Comparison of ENCODE assay signal across 26 mouse cellular contexts in genomic region chr3:51252689-51253402, GRCm38 (mm10). TPM values are rescaled to one million over a fixed set of nuclear protein-coding genes. Genes with fewer than 3 reads are reported as not detected.
DNase-seq lines count a peak whose midpoint lies in the region; ATAC-seq lines count a peak whose summit lies in the region.
"Had no signal": no experiment of that assay in that cellular context is flagged by ENCODE, and none has a peak within 500 bp of the region (broad histone marks: within the 10 kb centered on the region; RNA-seq: fewer than 3 reads in every experiment).

No protein-coding gene starts in this region.

- H3K9me3 ChIP-seq in kidney, embryonic 15.5 days (replicated peaks): no peaks in the 10 kb centered on the region
- no peaks in the 10 kb centered on the region for H3K9me3 ChIP-seq in neural tube, embryonic 12.5 days
- no peaks in the 10 kb centered on the region for H3K9me3 ChIP-seq in neural tube, embryonic 15.5 days (replicated peaks)
- H3K9me3 ChIP-seq: embryonic facial prominence, embryonic 12.5 days; embryonic facial prominence, embryonic 15.5 days; forebrain, embryonic 12.5 days; forebrain, embryonic 15.5 days; G1E; heart, embryonic 13.5 days had no signal

- no peak overlapping the region for H3K4me3 ChIP-seq in kidney, embryonic 15.5 days (replicated peaks)
- no peak overlapping the region for H3K4me3 ChIP-seq in neural tube, embryonic 12.5 days
- H3K4me3 ChIP-seq in neural tube, embryonic 15.5 days (replicated peaks): no peak overlapping the region
- H3K4me3 ChIP-seq: embryonic facial prominence, embryonic 12.5 days; embryonic facial prominence, embryonic 15.5 days; forebrain, embryonic 12.5 days; forebrain, embryonic 15.5 days; heart, embryonic 13.5 days had no signal

- DNase-seq in heart, adult 11 months: peak; percentile 76
- no peak for DNase-seq in heart, postnatal 25 days (ENCODE audit: low spot score)
- no peak for DNase-seq in kidney, postnatal 10 days
- DNase-seq: adrenal gland, adult 2 months; adrenal gland, postnatal 14 days; B cell, adult 2 months; cerebellum, adult 11 months; cerebellum, adult 2 months; cerebellum, adult 9-11 months; cerebellum, postnatal 25 days; gastrocnemius, postnatal 10 days; gastrocnemius, postnatal 36 days had no signal

- peaks cover under 1% of the 10 kb centered on the region; the same call in 1 of the 2 replicates for H3K4me1 ChIP-seq in kidney, embryonic 15.5 days
- no peaks in the 10 kb centered on the region for H3K4me1 ChIP-seq in neural tube, embryonic 12.5 days
- no peaks in the 10 kb centered on the region for H3K4me1 ChIP-seq in neural tube, embryonic 15.5 days
- H3K4me1 ChIP-seq: embryonic facial prominence, embryonic 12.5 days; embryonic facial prominence, embryonic 15.5 days; forebrain, embryonic 12.5 days; forebrain, embryonic 15.5 days had no signal

- 0 out of 2 replicates have a peak, but pooled peaks have one; percentile 15 for ATAC-seq in kidney, embryonic 15.5 days (replicated peaks; ENCODE audit: low FRiP score)
- 0 out of 2 replicates have a peak, but pooled peaks have one; percentile 2 for ATAC-seq in neural tube, embryonic 12.5 days (ENCODE audit: low FRiP score, low read depth)
- no peak for ATAC-seq in neural tube, embryonic 15.5 days (ENCODE audit: low FRiP score)
- ATAC-seq: forebrain, embryonic 15.5 days; hindbrain, postnatal 0 days; inflammation-experienced regulatory T-cells, adult 6 months; intestine, embryonic 16.5 days had no signal

- no peak overlapping the region for H3K9ac ChIP-seq in kidney, embryonic 15.5 days
- no peak overlapping the region for H3K9ac ChIP-seq in neural tube, embryonic 12.5 days
- H3K9ac ChIP-seq in neural tube, embryonic 15.5 days (replicated peaks): no peak overlapping the region
- H3K9ac ChIP-seq: embryonic facial prominence, embryonic 12.5 days; embryonic facial prominence, embryonic 15.5 days; forebrain, embryonic 12.5 days; forebrain, embryonic 15.5 days; heart, embryonic 13.5 days; hindbrain, embryonic 14.5 days had no signal

- no peaks in the 10 kb centered on the region for H3K27me3 ChIP-seq in kidney, embryonic 15.5 days
- H3K27me3 ChIP-seq in neural tube, embryonic 12.5 days (replicated peaks): no peaks in the 10 kb centered on the region
- no peaks in the 10 kb centered on the region for H3K27me3 ChIP-seq in neural tube, embryonic 15.5 days (replicated peaks)
- H3K27me3 ChIP-seq: CH12.LX; embryonic facial prominence, embryonic 12.5 days; embryonic facial prominence, embryonic 15.5 days; forebrain, embryonic 12.5 days; forebrain, embryonic 15.5 days; heart, embryonic 13.5 days had no signal

- H3K4me2 ChIP-seq in kidney, embryonic 15.5 days: no peak overlapping the region
- H3K4me2 ChIP-seq in neural tube, embryonic 12.5 days (replicated peaks): no peak overlapping the region
- H3K4me2 ChIP-seq in neural tube, embryonic 15.5 days: no peak overlapping the region
- H3K4me2 ChIP-seq: embryonic facial prominence, embryonic 12.5 days; embryonic facial prominence, embryonic 15.5 days; forebrain, embryonic 12.5 days; forebrain, embryonic 15.5 days; heart, embryonic 13.5 days; hindbrain, embryonic 14.5 days had no signal

- intact Hi-C loops in heart, postnatal 25 days (cut with DNase I): no loop called here

- H3K27ac ChIP-seq in kidney, embryonic 15.5 days: no peak overlapping the region
- no peak overlapping the region for H3K27ac ChIP-seq in neural tube, embryonic 12.5 days
- no peak overlapping the region for H3K27ac ChIP-seq in neural tube, embryonic 15.5 days (replicated peaks)
- H3K27ac ChIP-seq: embryonic facial prominence, embryonic 12.5 days; embryonic facial prominence, embryonic 15.5 days; forebrain, embryonic 12.5 days; forebrain, embryonic 15.5 days; heart, embryonic 13.5 days; hindbrain, embryonic 14.5 days; hindbrain, postnatal 0 days had no signal

- peaks cover 88% of the 10 kb centered on the region for H3K36me3 ChIP-seq in kidney, embryonic 15.5 days
- H3K36me3 ChIP-seq in neural tube, embryonic 12.5 days: peaks cover 78% of the 10 kb centered on the region
- H3K36me3 ChIP-seq in neural tube, embryonic 15.5 days: peaks cover 83% of the 10 kb centered on the region

- 92% methylated on average over 12 of the region's 12 CpGs for WGBS in kidney, embryonic 15.5 days
- 92% methylated on average over 12 of the region's 12 CpGs for WGBS in neural tube, embryonic 12.5 days
- WGBS in neural tube, embryonic 15.5 days: 91% methylated on average over 12 of the region's 12 CpGs

RNA-seq across cellular contexts. Expression of gene Noct, which starts 28.6 kb away (rescaled TPM):
- 10 to 100 TPM; 30.2 to 49.7 TPM for total RNA-seq in heart, postnatal 25 days (2021)
- 8.5 and 8.8 TPM in 2 replicates for polyA plus RNA-seq in kidney, embryonic 15.5 days (2015; fragmentation: Nextera tagmentation; extraction: Ambion mirVana)
- polyA plus RNA-seq in neural tube, embryonic 12.5 days (2016; fragmentation: Nextera tagmentation; extraction: Ambion mirVana): 18.9 and 20.3 TPM in 2 replicates
- polyA plus RNA-seq in neural tube, embryonic 15.5 days (2015; fragmentation: Nextera tagmentation; extraction: Ambion mirVana): 32.0 and 35.6 TPM in 2 replicates
